Mouse (Mus musculus) embryonic facial prominence, embryonic 14.5 days (tissue): ENCODE measurements at regions not wholly inside any gene's neighbourhood (a gene's known extent, or its start where the extent isn't known, plus 50 kb on each side); places are given as distances from the start of the nearest gene placed in this dataset.

ENCODE experiments used
- ATAC-seq: fragments of 200-750 bp; cut with Nextera tagmentation; 2 replicates; pipeline ENCODE4 v1.8.0; 2017; ENCODE audit warnings: low read depth, moderate number of reproducible peaks, moderate TSS enrichment
- DNase-seq: peaks from one replicate; pipeline ENCODE4 v3.0.0-alpha.2; 2015; ENCODE audit warnings: low spot score
- H3K27ac ChIP-seq: fragments of 300-500 bp; sonication (generic); replicated peaks from 2 replicates; pipeline ENCODE4 v1.5.1; 2014; ENCODE audit warnings: low read depth, mild to moderate bottlenecking, low read length, moderate library complexity
- H3K27me3 ChIP-seq: fragments of 300-500 bp; sonication (generic); replicated peaks from 2 replicates; pipeline ENCODE4 v1.6.1; 2014; ENCODE audit warnings: low read length; ENCODE audit not compliant: control insufficient read depth, insufficient read depth
- H3K36me3 ChIP-seq: fragments of 300-500 bp; sonication (generic); 2 replicates; pipeline ENCODE4 v1.6.1; 2014; ENCODE audit warnings: low read length, mixed read lengths; ENCODE audit not compliant: control insufficient read depth, insufficient read depth
- H3K4me1 ChIP-seq: fragments of 300-500 bp; sonication (generic); 2 replicates; pipeline ENCODE4 v1.6.1; 2014; ENCODE audit warnings: antibody characterized with exemption, low read length; ENCODE audit not compliant: control insufficient read depth, insufficient read depth
- H3K4me2 ChIP-seq: fragments of 300-500 bp; sonication (generic); 2 replicates; pipeline ENCODE4 v1.6.1; 2014; ENCODE audit warnings: low read depth, mild to moderate bottlenecking, low read length, moderate library complexity, mixed read lengths
- H3K4me3 ChIP-seq: fragments of 300-500 bp; sonication (generic); 2 replicates; pipeline ENCODE4 v1.5.1; 2014; ENCODE audit warnings: low read depth, mild to moderate bottlenecking, low read length
- H3K9ac ChIP-seq: fragments of 300-500 bp; sonication (generic); 2 replicates; pipeline ENCODE4 v1.6.1; 2014; ENCODE audit warnings: low read depth, mild to moderate bottlenecking, low read length, moderate library complexity, mixed read lengths
- H3K9me3 ChIP-seq: fragments of 300-500 bp; sonication (generic); 2 replicates; pipeline ENCODE4 v1.6.1; 2016; ENCODE audit warnings: low read length; ENCODE audit not compliant: control insufficient read depth
- WGBS: fragments of 180-500 bp; shearing (Covaris S2); extraction: QIAGEN DNeasy Blood & Tissue Kit; methylation state at CpG from one replicate; pipeline ENCODE4 v1.1.7; 2014; 5-methylcytosine and 5-hydroxymethylcytosine counted together

- ATAC-seq = no peak
- Histone ChIP-seq H3K27me3 (no peaks in the 10 kb centered on the region; the same call in 1 of the 2 replicates), H3K9ac (no peak overlapping the region), H3K4me2 (no peak overlapping the region), H3K4me3 (no peak overlapping the region), H3K9me3 (no peaks in the 10 kb centered on the region), H3K36me3 (no peaks in the 10 kb centered on the region), H3K4me1 (peaks cover 11% of the 10 kb centered on the region), H3K27ac (no peak overlapping the region)
- DNase-seq = no peak
- 67% methylated on average over 5 of the region's 5 CpGs for WGBS
Measured at GRCm38 (mm10) chr16:92926853-92927252, 100.9 kb upstream of the Runx1 start.

- Histone ChIP-seq H3K27ac (no peak overlapping the region), H3K9me3 (no peaks in the 10 kb centered on the region), H3K27me3 (no peaks in the 10 kb centered on the region), H3K36me3 (no peaks in the 10 kb centered on the region), H3K4me1 (no peaks in the 10 kb centered on the region), H3K9ac (no peak overlapping the region), H3K4me3 (no peak overlapping the region), H3K4me2 (no peak overlapping the region)
- no peak for ATAC-seq
- DNase-seq = no peak
- 76% methylated on average over 4 of the region's 4 CpGs for WGBS
Measured at GRCm38 (mm10) chr16:92920947-92921346, 95.0 kb upstream of the Runx1 start.

- H3K9me3 ChIP-seq = no peaks in the 10 kb centered on the region
- H3K4me3 ChIP-seq = no peak overlapping the region
- no peaks in the 10 kb centered on the region for H3K36me3 ChIP-seq
- DNase-seq (no peak), ATAC-seq (no peak)
- H3K9ac ChIP-seq = no peak overlapping the region
- H3K27me3 ChIP-seq = no peaks in the 10 kb centered on the region
- H3K4me2 ChIP-seq = no peak overlapping the region
- no peaks in the 10 kb centered on the region for H3K4me1 ChIP-seq
- H3K27ac ChIP-seq = no peak overlapping the region
- WGBS = 63% methylated on average over 2 of the region's 2 CpGs
Measured at GRCm38 (mm10) chr16:92917356-92917755, 91.4 kb upstream of the Runx1 start.

GRCm38 (mm10) chr16:92915651-92916050, 89.7 kb upstream of the Runx1 start:
- ATAC-seq (no peak), DNase-seq (no peak)
- Histone ChIP-seq H3K27me3 (no peaks in the 10 kb centered on the region), H3K9me3 (0 out of 2 replicates have a peak, but pooled peaks cover 2% of the 10 kb centered on the region), H3K4me3 (no peak overlapping the region), H3K27ac (no peak overlapping the region), H3K4me1 (no peaks in the 10 kb centered on the region), H3K4me2 (no peak overlapping the region), H3K9ac (no peak overlapping the region), H3K36me3 (no peaks in the 10 kb centered on the region)
- WGBS = 54% methylated on average over 6 of the region's 6 CpGs

GRCm38 (mm10) chr16:92906873-92907272, 80.9 kb upstream of the Runx1 start:
- ATAC-seq (no peak), DNase-seq (no peak)
- Histone ChIP-seq H3K4me1 (no peaks in the 10 kb centered on the region), H3K27me3 (no peaks in the 10 kb centered on the region), H3K27ac (no peak overlapping the region), H3K36me3 (no peaks in the 10 kb centered on the region), H3K4me2 (no peak overlapping the region), H3K9me3 (0 out of 2 replicates have a peak, but pooled peaks cover 2% of the 10 kb centered on the region), H3K4me3 (no peak overlapping the region), H3K9ac (no peak overlapping the region)
- WGBS = 91% methylated on average over 4 of the region's 4 CpGs

- Histone ChIP-seq H3K4me3 (no peak overlapping the region), H3K36me3 (no peaks in the 10 kb centered on the region), H3K27me3 (no peaks in the 10 kb centered on the region), H3K9me3 (no peaks in the 10 kb centered on the region), H3K27ac (no peak overlapping the region), H3K9ac (no peak overlapping the region), H3K4me2 (no peak overlapping the region), H3K4me1 (no peaks in the 10 kb centered on the region)
- WGBS = 87% methylated on average over 6 of the region's 6 CpGs
- ATAC-seq = no peak
- DNase-seq = no peak
Measured at GRCm38 (mm10) chr16:92905626-92906025, 79.7 kb upstream of the Runx1 start.

DNA sequence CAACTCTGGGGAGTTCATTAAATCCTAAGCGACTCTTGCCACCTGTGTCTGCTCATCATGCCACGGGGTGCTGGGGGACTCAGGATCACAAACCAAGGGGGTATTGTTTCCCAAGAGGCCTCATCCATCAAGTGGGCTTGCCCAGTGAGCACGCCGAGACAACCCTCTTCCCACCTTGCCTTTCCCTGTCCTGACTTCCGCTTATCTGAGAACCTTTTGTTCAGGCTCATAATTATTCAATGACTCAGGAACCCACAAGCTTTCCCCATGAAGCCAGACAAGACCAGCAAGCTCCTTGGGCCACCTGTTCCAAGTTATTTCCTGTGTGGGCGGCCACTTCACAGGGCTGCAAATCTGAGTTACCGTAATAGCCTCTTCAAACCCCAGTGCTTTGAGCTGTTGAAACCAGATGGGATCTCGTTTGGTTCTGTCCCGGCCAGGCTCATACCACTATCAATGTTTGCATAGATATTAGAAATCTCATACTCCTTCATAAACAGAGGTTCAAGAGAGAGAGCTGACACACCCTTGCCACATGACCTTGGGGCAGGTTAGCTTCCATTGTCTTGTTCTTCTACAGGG, 78.0 kb upstream of the Runx1 start:
- WGBS = 68% methylated on average over 9 of the region's 9 CpGs
- no peak overlapping the region for H3K27ac ChIP-seq
- no peak overlapping the region for H3K4me3 ChIP-seq
- H3K4me2 ChIP-seq = no peak overlapping the region
- H3K27me3 ChIP-seq = no peaks in the 10 kb centered on the region
- no peaks in the 10 kb centered on the region; the same call in none of the 2 replicates for H3K4me1 ChIP-seq
- DNase-seq (peak; percentile 36), ATAC-seq (no peak)
- H3K9ac ChIP-seq = no peak overlapping the region
- no peaks in the 10 kb centered on the region for H3K36me3 ChIP-seq
- H3K9me3 ChIP-seq = no peaks in the 10 kb centered on the region

- ATAC-seq (no peak), DNase-seq (no peak)
- no peaks in the 10 kb centered on the region; the same call in none of the 2 replicates for H3K4me1 ChIP-seq
- 82% methylated on average over 7 of the region's 7 CpGs for WGBS
- no peaks in the 10 kb centered on the region for H3K36me3 ChIP-seq
- H3K27ac ChIP-seq = no peak overlapping the region
- H3K9me3 ChIP-seq = no peaks in the 10 kb centered on the region
- no peak overlapping the region for H3K4me3 ChIP-seq
- H3K4me2 ChIP-seq = no peak overlapping the region
- H3K9ac ChIP-seq = no peak overlapping the region
- no peaks in the 10 kb centered on the region for H3K27me3 ChIP-seq
Measured at GRCm38 (mm10) chr16:92903486-92903885, 77.5 kb upstream of the Runx1 start.

DNA sequence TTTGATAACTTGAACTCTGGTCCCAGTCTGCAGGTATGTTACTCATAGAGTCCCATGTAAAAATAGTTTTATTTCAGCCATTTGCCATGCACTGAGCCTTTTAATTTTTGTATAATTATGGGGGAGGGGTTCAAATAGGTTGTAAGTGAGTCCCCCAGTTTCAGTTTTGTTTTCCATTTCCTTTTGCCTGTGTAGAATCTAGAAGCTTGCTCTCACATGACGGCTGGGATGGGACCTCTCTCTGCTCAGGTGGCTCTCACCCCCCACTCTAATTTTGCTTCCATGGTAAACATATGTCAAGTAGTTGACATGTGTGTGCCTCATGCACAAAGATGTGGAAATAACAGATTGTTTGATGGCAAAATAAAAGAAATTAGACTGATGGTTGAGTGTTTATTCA, 73.8 kb upstream of the Runx1 start:
- DNase-seq = no peak
- no peak for ATAC-seq
- WGBS = 56% methylated on average over 1 of the region's 1 CpGs
- no peaks in the 10 kb centered on the region for H3K36me3 ChIP-seq
- no peak overlapping the region for H3K9ac ChIP-seq
- no peak overlapping the region for H3K4me3 ChIP-seq
- no peaks in the 10 kb centered on the region for H3K9me3 ChIP-seq
- no peak overlapping the region for H3K4me2 ChIP-seq
- H3K27me3 ChIP-seq = no peaks in the 10 kb centered on the region
- H3K27ac ChIP-seq = no peak overlapping the region
- no peaks in the 10 kb centered on the region; the same call in none of the 2 replicates for H3K4me1 ChIP-seq
